Mouse (Mus musculus): ENCODE measurements at regions not wholly inside any gene's neighbourhood (a gene's known extent, or its start where the extent isn't known, plus 50 kb on each side); places are given as distances from the start of the nearest gene placed in this dataset.

- DNase-seq, result no peak
Measured at GRCm38 (mm10) chr3:41469106-41469505, 86.4 kb upstream of the Jade1 start.

GRCm38 (mm10) chr3:41467857-41468256 is 87.7 kb upstream of the Jade1 start:
- no peak for DNase-seq

GRCm38 (mm10) chr3:41465893-41466292 is 89.6 kb upstream of the Jade1 start:
- DNase-seq, result no peak

GRCm38 (mm10) chr3:41462953-41463644 is 92.4 kb upstream of the Jade1 start:
- no peak for DNase-seq

- DNase-seq, result no peak
Measured at GRCm38 (mm10) chr3:41460131-41460530, 95.4 kb upstream of the Jade1 start.

GRCm38 (mm10) chr3:41458156-41458555 is 97.4 kb upstream of the Jade1 start:
- DNase-seq, result no peak

- DNase-seq, result no peak
Measured at GRCm38 (mm10) chr3:41453525-41453924, 102.0 kb upstream of the Jade1 start.

- no peak for DNase-seq
Measured at GRCm38 (mm10) chr3:41452716-41453090, 102.8 kb upstream of the Jade1 start.

GRCm38 (mm10) chr3:41452020-41452715 is 103.4 kb upstream of the Jade1 start:
- no peak for DNase-seq

GRCm38 (mm10) chr3:41450696-41451095 is 104.8 kb upstream of the Jade1 start:
- DNase-seq, result no peak

- DNase-seq, result no peak
Measured at GRCm38 (mm10) chr3:41444243-41444753, 111.2 kb upstream of the Jade1 start.

- DNase-seq, result no peak
Measured at GRCm38 (mm10) chr3:41436238-41436637, 119.3 kb upstream of the Jade1 start.

- DNase-seq, result no peak
Measured at GRCm38 (mm10) chr3:41433106-41433505, 122.4 kb upstream of the Jade1 start.

- DNase-seq, result no peak
Measured at GRCm38 (mm10) chr3:41432376-41432775, 123.2 kb upstream of the Jade1 start.

GRCm38 (mm10) chr3:41430191-41430590 is 125.3 kb upstream of the Jade1 start:
- DNase-seq, result no peak

- DNase-seq, result no peak
Measured at GRCm38 (mm10) chr3:41426946-41427345, 128.6 kb upstream of the Jade1 start.

- DNase-seq, result no peak
Measured at GRCm38 (mm10) chr3:41425863-41426262, 129.7 kb upstream of the Jade1 start.

- DNase-seq, result no peak
Measured at GRCm38 (mm10) chr3:41424142-41424939, 131.2 kb upstream of the Jade1 start.

GRCm38 (mm10) chr3:41423630-41424029 is 131.9 kb upstream of the Jade1 start:
- DNase-seq, result no peak

- no peak for DNase-seq
Measured at GRCm38 (mm10) chr3:41422615-41423579, 132.6 kb upstream of the Jade1 start.

GRCm38 (mm10) chr3:41413771-41414170 is 141.8 kb upstream of the Jade1 start:
- DNase-seq, result no peak

GRCm38 (mm10) chr3:41412698-41413097 is 142.8 kb upstream of the Jade1 start:
- DNase-seq, result no peak
